Mouse (Mus musculus): ENCODE results near the gene Osgin1. TPM values are rescaled to one million over a fixed set of nuclear protein-coding genes. Genes with fewer than 3 reads are reported as not detected.

Osgin1 gene
- polyA plus RNA-seq, 1 experiment from 2014 or later = 1.9 TPM

DNA sequence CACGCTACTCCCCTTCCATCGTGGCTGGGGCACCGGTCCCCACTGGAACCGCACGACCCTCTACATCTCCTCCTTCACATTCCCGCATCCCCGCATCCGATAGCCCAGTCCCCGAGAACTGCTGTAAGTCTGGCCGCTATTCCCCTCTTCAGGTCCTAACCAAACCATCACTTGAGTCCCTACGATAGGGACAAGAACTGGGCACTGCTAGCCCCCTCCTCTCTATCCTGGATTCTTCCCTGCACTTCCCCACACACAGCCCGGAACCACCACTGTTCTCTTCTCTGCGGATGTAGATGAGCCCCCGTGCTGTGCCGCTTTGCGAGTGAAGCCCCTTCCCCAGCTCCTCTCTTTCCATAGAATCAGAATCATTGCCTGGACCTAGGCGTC, 13.9 kb downstream of the Osgin1 start:
- 4% methylated on average over 17 of the region's 17 CpGs for WGBS
- no peaks in the 10 kb centered on the region for H3K36me3 ChIP-seq (ENCODE audit: control insufficient read depth, insufficient read depth, low read length)

DNA sequence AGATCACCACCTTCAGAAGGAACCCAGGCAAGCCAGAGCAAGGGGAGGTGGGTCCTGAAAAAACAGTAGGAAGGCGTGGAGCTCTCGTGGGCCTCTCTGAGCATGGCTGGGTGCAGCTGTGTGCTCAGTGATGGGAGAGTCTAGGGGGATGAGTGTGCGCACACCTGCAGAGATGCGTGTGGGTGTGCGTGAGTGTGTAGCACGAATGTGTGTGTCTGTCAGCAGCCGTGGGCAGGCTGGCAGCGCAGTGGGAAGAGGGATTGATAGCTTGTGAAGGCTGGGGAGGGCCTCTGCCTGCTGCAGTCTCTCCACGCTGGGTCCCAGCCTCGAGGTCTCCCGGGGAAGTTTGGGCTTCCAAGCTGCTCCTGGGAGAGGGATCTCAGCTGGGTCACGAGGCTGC, 15.7 kb downstream of the Osgin1 start:
- Histone ChIP-seq H3K27ac (ENCODE audit: low read length) (no peak overlapping the region), H3K4me1 (replicated peaks; ENCODE audit: control insufficient read depth, insufficient read depth, low read length) (peaks cover 10% of the 10 kb centered on the region; the same call in 1 of the 2 replicates), H3K4me3 (ENCODE audit: low read length) (no peak overlapping the region), H3K4me2 (ENCODE audit: low read depth, low read length) (no peak overlapping the region), H3K9me3 (ENCODE audit: control insufficient read depth, low read length) (no peaks in the 10 kb centered on the region), H3K36me3 (ENCODE audit: control insufficient read depth, insufficient read depth, low read length) (no peaks in the 10 kb centered on the region), H3K27me3 (ENCODE audit: control insufficient read depth, insufficient read depth, low read depth, low read length) (peaks cover 27% of the 10 kb centered on the region), H3K9ac (ENCODE audit: low read length) (no peak overlapping the region)
- 72% methylated on average over 12 of the region's 12 CpGs for WGBS
- no peak for ATAC-seq (ENCODE audit: low read depth)

More for the DNA sequence above, 13.9 kb downstream of the Osgin1 start:
- Histone ChIP-seq H3K9ac (ENCODE audit: low read length) (no peak overlapping the region), H3K4me3 (ENCODE audit: low read length) (no peak overlapping the region; the same call in 1 of the 2 replicates), H3K9me3 (ENCODE audit: control insufficient read depth, low read length) (no peaks in the 10 kb centered on the region), H3K27ac (ENCODE audit: low read length) (no peak overlapping the region), H3K4me1 (replicated peaks; ENCODE audit: control insufficient read depth, insufficient read depth, low read length) (peaks cover 10% of the 10 kb centered on the region; the same call in 1 of the 2 replicates), H3K4me2 (ENCODE audit: low read depth, low read length) (no peak overlapping the region; the same call in 1 of the 2 replicates), H3K27me3 (ENCODE audit: control insufficient read depth, insufficient read depth, low read depth, low read length) (peaks cover 27% of the 10 kb centered on the region)
- no peak for ATAC-seq (ENCODE audit: low read depth)

- Histone ChIP-seq H3K27me3 (ENCODE audit: control insufficient read depth, insufficient read depth, low read depth, low read length) (peaks cover 27% of the 10 kb centered on the region), H3K9ac (ENCODE audit: low read length) (no peak overlapping the region), H3K4me2 (ENCODE audit: low read depth, low read length) (no peak overlapping the region), H3K4me1 (replicated peaks; ENCODE audit: control insufficient read depth, insufficient read depth, low read length) (peaks cover 9% of the 10 kb centered on the region; the same call in 1 of the 2 replicates), H3K36me3 (ENCODE audit: control insufficient read depth, insufficient read depth, low read length) (no peaks in the 10 kb centered on the region), H3K4me3 (ENCODE audit: low read length) (no peak overlapping the region), H3K27ac (ENCODE audit: low read length) (no peak overlapping the region), H3K9me3 (ENCODE audit: control insufficient read depth, low read length) (no peaks in the 10 kb centered on the region)
- ATAC-seq (ENCODE audit: low read depth) = no peak
- 89% methylated on average over 4 of the region's 4 CpGs for WGBS
Observed at GRCm38 (mm10) chr8:119451131-119451530, 17.2 kb downstream of the Osgin1 start.

GRCm38 (mm10) chr8:119452919-119453318, 19.0 kb downstream of the Osgin1 start:
- H3K4me1 ChIP-seq (replicated peaks; ENCODE audit: control insufficient read depth, insufficient read depth, low read length) = no peaks in the 10 kb centered on the region
- no peaks in the 10 kb centered on the region for H3K36me3 ChIP-seq (ENCODE audit: control insufficient read depth, insufficient read depth, low read length)

GRCm38 (mm10) chr8:119456045-119456444, 22.1 kb downstream of the Osgin1 start:
- Histone ChIP-seq H3K4me1 (replicated peaks; ENCODE audit: control insufficient read depth, insufficient read depth, low read length) (no peaks in the 10 kb centered on the region; the same call in 1 of the 2 replicates), H3K4me2 (ENCODE audit: low read depth, low read length) (no peak overlapping the region), H3K27me3 (ENCODE audit: control insufficient read depth, insufficient read depth, low read depth, low read length) (no peaks in the 10 kb centered on the region), H3K9me3 (ENCODE audit: control insufficient read depth, low read length) (no peaks in the 10 kb centered on the region), H3K9ac (ENCODE audit: low read length) (no peak overlapping the region), H3K36me3 (ENCODE audit: control insufficient read depth, insufficient read depth, low read length) (no peaks in the 10 kb centered on the region), H3K27ac (ENCODE audit: low read length) (no peak overlapping the region), H3K4me3 (ENCODE audit: low read length) (no peak overlapping the region)
- ATAC-seq (ENCODE audit: low read depth) = no peak
- WGBS = 69% methylated on average over 5 of the region's 5 CpGs

More at GRCm38 (mm10) chr8:119452919-119453318, 19.0 kb downstream of the Osgin1 start:
- Histone ChIP-seq H3K9ac (ENCODE audit: low read length) (no peak overlapping the region), H3K27me3 (ENCODE audit: control insufficient read depth, insufficient read depth, low read depth, low read length) (peaks cover 14% of the 10 kb centered on the region), H3K9me3 (ENCODE audit: control insufficient read depth, low read length) (no peaks in the 10 kb centered on the region), H3K4me2 (ENCODE audit: low read depth, low read length) (no peak overlapping the region), H3K27ac (ENCODE audit: low read length) (no peak overlapping the region), H3K4me3 (ENCODE audit: low read length) (no peak overlapping the region)
- WGBS = 79% methylated on average over 5 of the region's 5 CpGs
- ATAC-seq (ENCODE audit: low read depth) = no peak

GRCm38 (mm10) chr8:119459724-119460123, 25.8 kb downstream of the Osgin1 start:
- Histone ChIP-seq H3K4me3 (ENCODE audit: low read length) (no peak overlapping the region), H3K9ac (ENCODE audit: low read length) (0 out of 2 replicates have a peak overlapping the region, but pooled peaks have one; percentile 31), H3K9me3 (ENCODE audit: control insufficient read depth, low read length) (no peaks in the 10 kb centered on the region), H3K27ac (ENCODE audit: low read length) (no peak overlapping the region), H3K4me1 (replicated peaks; ENCODE audit: control insufficient read depth, insufficient read depth, low read length) (no peaks in the 10 kb centered on the region; the same call in none of the 2 replicates), H3K27me3 (ENCODE audit: control insufficient read depth, insufficient read depth, low read depth, low read length) (no peaks in the 10 kb centered on the region), H3K4me2 (ENCODE audit: low read depth, low read length) (no peak overlapping the region), H3K36me3 (ENCODE audit: control insufficient read depth, insufficient read depth, low read length) (no peaks in the 10 kb centered on the region)
- no peak for ATAC-seq (ENCODE audit: low read depth)
- 21% methylated on average over 16 of the region's 16 CpGs for WGBS

DNA sequence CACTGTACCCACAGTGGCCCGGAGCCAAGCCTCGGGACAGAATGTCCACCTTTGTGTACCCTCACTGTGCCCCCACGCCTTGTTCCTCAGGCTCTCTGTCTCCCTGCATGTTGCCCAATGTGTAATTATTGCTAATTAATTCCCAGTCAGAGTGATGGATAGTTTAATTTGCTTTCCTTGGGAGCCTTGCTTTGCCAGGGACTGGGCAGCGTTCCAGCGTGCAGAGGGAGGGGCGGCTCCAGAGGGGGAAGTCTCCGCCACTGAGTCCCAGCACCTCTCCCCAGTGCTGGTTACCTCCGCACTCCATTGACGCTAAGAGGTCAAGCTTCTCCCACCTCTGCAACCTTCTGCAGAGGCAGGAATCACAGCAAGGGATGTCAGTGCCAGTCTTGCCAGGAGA, 27.4 kb downstream of the Osgin1 start:
- no peaks in the 10 kb centered on the region for H3K36me3 ChIP-seq (ENCODE audit: control insufficient read depth, insufficient read depth, low read length)
- H3K4me3 ChIP-seq (ENCODE audit: low read length) = no peak overlapping the region
- H3K27me3 ChIP-seq (ENCODE audit: control insufficient read depth, insufficient read depth, low read depth, low read length) = peaks cover 10% of the 10 kb centered on the region; the same call in 1 of the 2 replicates
- no peaks in the 10 kb centered on the region for H3K9me3 ChIP-seq (ENCODE audit: control insufficient read depth, low read length)
- no peak for ATAC-seq (ENCODE audit: low read depth)
- no peak overlapping the region for H3K9ac ChIP-seq (ENCODE audit: low read length)
- WGBS = 51% methylated on average over 9 of the region's 9 CpGs
- H3K4me2 ChIP-seq (ENCODE audit: low read depth, low read length) = no peak overlapping the region
- no peak overlapping the region for H3K27ac ChIP-seq (ENCODE audit: low read length)
- peaks cover 14% of the 10 kb centered on the region for H3K4me1 ChIP-seq (replicated peaks; ENCODE audit: control insufficient read depth, insufficient read depth, low read length)

- H3K4me2 ChIP-seq (ENCODE audit: low read depth, low read length) = no peak overlapping the region
- WGBS = 58% methylated on average over 7 of the region's 7 CpGs
- H3K27ac ChIP-seq (ENCODE audit: low read length) = no peak overlapping the region
- H3K4me3 ChIP-seq (ENCODE audit: low read length) = no peak overlapping the region
- peaks cover 10% of the 10 kb centered on the region; the same call in 1 of the 2 replicates for H3K27me3 ChIP-seq (ENCODE audit: control insufficient read depth, insufficient read depth, low read depth, low read length)
- H3K9ac ChIP-seq (ENCODE audit: low read length) = no peak overlapping the region
- no peaks in the 10 kb centered on the region for H3K9me3 ChIP-seq (ENCODE audit: control insufficient read depth, low read length)
- H3K4me1 ChIP-seq (replicated peaks; ENCODE audit: control insufficient read depth, insufficient read depth, low read length) = peaks cover 15% of the 10 kb centered on the region
- H3K36me3 ChIP-seq (ENCODE audit: control insufficient read depth, insufficient read depth, low read length) = no peaks in the 10 kb centered on the region
- ATAC-seq (ENCODE audit: low read depth) = 0 out of 2 replicates have a peak, but pooled peaks have one; percentile 8
Observed at GRCm38 (mm10) chr8:119463709-119464108, 29.8 kb downstream of the Osgin1 start.

GRCm38 (mm10) chr8:119466105-119466504, 32.2 kb downstream of the Osgin1 start:
- Histone ChIP-seq H3K4me3 (ENCODE audit: low read length) (0 out of 2 replicates have a peak overlapping the region, but pooled peaks have one; percentile 6), H3K4me1 (replicated peaks; ENCODE audit: control insufficient read depth, insufficient read depth, low read length) (peaks cover 15% of the 10 kb centered on the region), H3K27ac (ENCODE audit: low read length) (no peak overlapping the region), H3K9me3 (ENCODE audit: control insufficient read depth, low read length) (no peaks in the 10 kb centered on the region), H3K36me3 (ENCODE audit: control insufficient read depth, insufficient read depth, low read length) (no peaks in the 10 kb centered on the region), H3K27me3 (ENCODE audit: control insufficient read depth, insufficient read depth, low read depth, low read length) (peaks cover 10% of the 10 kb centered on the region; the same call in 1 of the 2 replicates), H3K4me2 (ENCODE audit: low read depth, low read length) (peak overlapping the region; percentile 42), H3K9ac (ENCODE audit: low read length) (no peak overlapping the region)
- 1% methylated on average over 18 of the region's 18 CpGs for WGBS
- ATAC-seq (ENCODE audit: low read depth) = peak; percentile 78

Data from lung, embryonic 16.5 days (tissue).